Mouse (Mus musculus) midbrain, postnatal 0 days (tissue): ENCODE data around the gene Lcor. TPM values are rescaled to one million over a fixed set of nuclear protein-coding genes. Genes with fewer than 3 reads are reported as not detected.

Experiments
- ATAC-seq: fragments of 200-750 bp; cut with Nextera tagmentation; 2 replicates; pipeline ENCODE4 v1.8.0; 2017; ENCODE audit warnings: moderate number of reproducible peaks, mild to moderate bottlenecking, moderate TSS enrichment, moderate library complexity; ENCODE audit not compliant: low FRiP score
- DNase-seq: peaks from one replicate; pipeline ENCODE4 v3.0.0-alpha.2; 2015; ENCODE audit warnings: low spot score
- H3K27ac ChIP-seq: fragments of 300-500 bp; sonication (generic); 2 replicates; pipeline ENCODE4 v1.5.1; 2014; ENCODE audit warnings: low read depth, mild to moderate bottlenecking, low read length, mixed read lengths
- H3K27me3 ChIP-seq: fragments of 300-500 bp; sonication (generic); 2 replicates; pipeline ENCODE4 v1.6.1; 2014; ENCODE audit warnings: low read length, control low read depth, mixed read lengths; ENCODE audit not compliant: insufficient read depth
- H3K36me3 ChIP-seq: fragments of 300-500 bp; sonication (generic); 2 replicates; pipeline ENCODE4 v1.6.1; 2014; ENCODE audit warnings: low read length, control low read depth, mixed read lengths; ENCODE audit not compliant: insufficient read depth
- H3K4me1 ChIP-seq: fragments of 300-500 bp; sonication (generic); 2 replicates; pipeline ENCODE4 v1.6.1; 2014; ENCODE audit warnings: mild to moderate bottlenecking, control low read depth, antibody characterized with exemption, low read length, mixed read lengths; ENCODE audit not compliant: insufficient read depth
- H3K4me2 ChIP-seq: fragments of 300-500 bp; sonication (generic); 2 replicates; pipeline ENCODE4 v1.6.1; 2014; ENCODE audit warnings: low read depth, mild to moderate bottlenecking, low read length, mixed read lengths; ENCODE audit not compliant: poor library complexity, severe bottlenecking
- H3K4me3 ChIP-seq: fragments of 300-500 bp; sonication (generic); 2 replicates; pipeline ENCODE4 v1.5.1; 2014; ENCODE audit warnings: low read depth, mild to moderate bottlenecking, low read length, moderate library complexity
- H3K9ac ChIP-seq: fragments of 300-500 bp; sonication (generic); replicated peaks from 2 replicates; pipeline ENCODE4 v1.6.1; 2014; ENCODE audit warnings: mild to moderate bottlenecking, low read length, moderate library complexity, mixed read lengths; ENCODE audit not compliant: poor library complexity, severe bottlenecking
- H3K9me3 ChIP-seq: fragments of 300-500 bp; sonication (generic); 2 replicates; pipeline ENCODE4 v1.6.1; 2016; ENCODE audit warnings: low read length, control low read depth
- CTCF ChIP-seq: IDR thresholded peaks from 2 replicates; pipeline ENCODE4 v1.5.1; 2016; ENCODE audit warnings: antibody characterized with exemption, mild to moderate bottlenecking
- WGBS: fragments of 180-500 bp; shearing (Covaris S2); extraction: QIAGEN DNeasy Blood & Tissue Kit; methylation state at CpG from one replicate; pipeline ENCODE4 v1.1.7; 2014; 5-methylcytosine and 5-hydroxymethylcytosine counted together
- polyA plus RNA-seq: library from polyadenylated mRNA; unstranded; fragments of >200 nt; fragmentation: Nextera tagmentation; extraction: Ambion mirVana; gene quantifications from 2 replicates; pipeline ENCODE4 v1.2.1, GENCODE M21; 2015
- total RNA-seq: library from RNA; depleted of rRNA; stranded (reverse); fragments of >200 nt; gene quantifications from 2 replicates; pipeline ENCODE4 v1.2.3, GENCODE M21; 2014

Lcor gene
- total and polyA plus RNA-seq, 2 experiments from 2014 or later: 13.4 to 15.9 TPM

GRCm38 (mm10) chr19:41481030-41481886 lies 1.2 kb upstream of the Lcor start:
- 11% methylated on average over 15 of the region's 15 CpGs for WGBS
- no peak for ATAC-seq
- H3K4me1 ChIP-seq: no peaks in the 10 kb centered on the region
- no peak overlapping the region for H3K9ac ChIP-seq
- no peak overlapping the region for H3K27ac ChIP-seq
- H3K4me2 ChIP-seq: peak overlapping the region; percentile 81
- no peaks in the 10 kb centered on the region for H3K36me3 ChIP-seq
- no peaks in the 10 kb centered on the region for H3K9me3 ChIP-seq
- TF ChIP-seq CTCF: peak; percentile 88
- H3K27me3 ChIP-seq: no peaks in the 10 kb centered on the region; the same call in 1 of the 2 replicates
- DNase-seq: peak; percentile 75
- peak overlapping the region; percentile 83; the same call in 1 of the 2 replicates for H3K4me3 ChIP-seq

DNA sequence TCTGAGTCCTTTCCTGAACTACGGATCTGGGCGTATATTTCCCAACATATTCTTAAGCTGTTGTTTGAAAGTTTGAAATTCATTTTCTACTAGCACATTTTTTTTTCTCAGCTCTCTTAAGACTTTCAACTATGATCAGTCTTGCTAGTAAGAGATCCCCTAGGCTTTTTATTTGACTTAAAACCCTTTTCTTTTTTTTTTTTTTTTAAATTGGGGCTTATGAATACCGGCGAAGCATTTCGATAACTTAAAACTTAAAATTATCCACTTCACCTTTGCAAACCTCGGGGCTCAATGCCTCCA lies 599 bp upstream of the Lcor start:
- DNase-seq (no peak), ATAC-seq (no peak)
- Histone ChIP-seq H3K36me3 (no peaks in the 10 kb centered on the region), H3K4me3 (peak overlapping the region; percentile 83), H3K9me3 (no peaks in the 10 kb centered on the region), H3K27me3 (no peaks in the 10 kb centered on the region; the same call in 1 of the 2 replicates), H3K4me2 (peak overlapping the region; percentile 81), H3K9ac (peak overlapping the region; percentile 78; the same call in 1 of the 2 replicates), H3K27ac (peak overlapping the region; percentile 93; the same call in 1 of the 2 replicates), H3K4me1 (no peaks in the 10 kb centered on the region)
- TF ChIP-seq CTCF: no peak
- 2% methylated on average over 6 of the region's 6 CpGs for WGBS

- DNase-seq (peak; percentile 84), ATAC-seq (peak; percentile 85)
- H3K4me2 ChIP-seq: peak overlapping the region; percentile 81
- H3K4me1 ChIP-seq: no peaks in the 10 kb centered on the region
- no peaks in the 10 kb centered on the region for H3K9me3 ChIP-seq
- H3K27me3 ChIP-seq: no peaks in the 10 kb centered on the region
- TF ChIP-seq CTCF: no peak
- H3K27ac ChIP-seq: peak overlapping the region; percentile 93
- H3K9ac ChIP-seq: peak overlapping the region; percentile 78
- WGBS: under 1% methylated on average over 22 of the region's 91 CpGs
- peak overlapping the region; percentile 83 for H3K4me3 ChIP-seq
- H3K36me3 ChIP-seq: no peaks in the 10 kb centered on the region
These were observed 540 bp downstream of the Lcor start for GRCm38 (mm10) chr19:41482909-41483444.

GRCm38 (mm10) chr19:41483445-41484040 lies 1.1 kb downstream of the Lcor start:
- no peak; the same call in 1 of the 2 replicates for ATAC-seq

DNA sequence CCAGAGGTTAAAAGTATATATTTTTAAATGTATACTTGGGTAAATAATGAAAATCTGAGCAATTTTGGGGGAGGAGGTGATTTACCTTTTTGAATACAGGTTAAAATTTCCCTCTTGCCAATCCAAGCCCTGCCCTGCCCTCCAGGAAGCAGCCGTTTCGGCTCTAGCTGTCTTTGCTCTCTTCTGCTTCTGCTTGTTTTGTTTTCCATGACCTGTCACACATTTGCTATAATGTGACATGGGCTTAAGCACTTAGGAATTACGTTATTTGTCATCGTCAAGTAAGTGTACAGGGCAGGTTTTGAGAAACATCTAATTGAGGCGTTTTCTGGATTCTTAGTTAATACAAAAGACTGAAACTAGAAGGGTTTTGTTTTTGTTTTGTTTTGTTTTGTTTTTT lies 1.9 kb downstream of the Lcor start:
- 11% methylated on average over 5 of the region's 5 CpGs for WGBS
- no peak for TF ChIP-seq CTCF
- no peak overlapping the region for H3K9ac ChIP-seq
- peak overlapping the region; percentile 83 for H3K4me3 ChIP-seq
- no peaks in the 10 kb centered on the region for H3K9me3 ChIP-seq
- no peaks in the 10 kb centered on the region for H3K36me3 ChIP-seq
- ATAC-seq: no peak
- no peak for DNase-seq
- H3K27ac ChIP-seq: no peak overlapping the region
- H3K4me2 ChIP-seq: peak overlapping the region; percentile 81
- no peaks in the 10 kb centered on the region for H3K27me3 ChIP-seq
- H3K4me1 ChIP-seq: no peaks in the 10 kb centered on the region

More at GRCm38 (mm10) chr19:41483445-41484040, 1.1 kb downstream of the Lcor start:
- H3K9me3 ChIP-seq: no peaks in the 10 kb centered on the region
- H3K4me2 ChIP-seq: peak overlapping the region; percentile 81
- peak overlapping the region; percentile 83 for H3K4me3 ChIP-seq
- H3K27me3 ChIP-seq: no peaks in the 10 kb centered on the region
- WGBS: 1% methylated on average over 26 of the region's 30 CpGs
- H3K4me1 ChIP-seq: no peaks in the 10 kb centered on the region
- DNase-seq: peak; percentile 37
- peak overlapping the region; percentile 78 for H3K9ac ChIP-seq
- no peak for TF ChIP-seq CTCF
- peak overlapping the region; percentile 93 for H3K27ac ChIP-seq
- H3K36me3 ChIP-seq: no peaks in the 10 kb centered on the region
